Mouse (Mus musculus) intestine, embryonic 15.5 days (tissue): Measurements from ENCODE around the gene Hoxd1. TPM values are rescaled to one million over a fixed set of nuclear protein-coding genes. Genes with fewer than 3 reads are reported as not detected.

Experiments used
- ATAC-seq: fragments of 200-750 bp; cut with Nextera tagmentation; 2 replicates; pipeline ENCODE4 v1.8.0; 2017; ENCODE audit warnings: moderate TSS enrichment, moderate library complexity
- H3K27ac ChIP-seq: fragments of 300-500 bp; sonication (generic); 2 replicates; pipeline ENCODE4 v1.5.1; 2015; ENCODE audit warnings: mild to moderate bottlenecking, inconsistent platforms
- H3K27me3 ChIP-seq: fragments of 300-500 bp; sonication (generic); replicated peaks from 2 replicates; pipeline ENCODE4 v1.6.1; 2015; ENCODE audit warnings: inconsistent platforms
- H3K36me3 ChIP-seq: fragments of 300-500 bp; sonication (generic); 2 replicates; pipeline ENCODE4 v1.6.1; 2015; ENCODE audit warnings: inconsistent platforms
- H3K4me1 ChIP-seq: fragments of 300-500 bp; sonication (generic); replicated peaks from 2 replicates; pipeline ENCODE4 v1.6.1; 2015; ENCODE audit warnings: inconsistent platforms
- H3K4me2 ChIP-seq: fragments of 300-500 bp; sonication (generic); replicated peaks from 2 replicates; pipeline ENCODE4 v1.6.1; 2015; ENCODE audit warnings: mild to moderate bottlenecking, inconsistent platforms
- H3K4me3 ChIP-seq: fragments of 300-500 bp; sonication (generic); replicated peaks from 2 replicates; pipeline ENCODE4 v1.5.1; 2015; ENCODE audit warnings: inconsistent platforms
- H3K9ac ChIP-seq: fragments of 300-500 bp; sonication (generic); 2 replicates; pipeline ENCODE4 v1.6.1; 2015; ENCODE audit warnings: inconsistent platforms
- H3K9me3 ChIP-seq: fragments of 300-500 bp; sonication (generic); 2 replicates; pipeline ENCODE4 v1.6.1; 2016; ENCODE audit warnings: inconsistent platforms
- WGBS: fragments of 180-500 bp; shearing (Covaris S2); methylation state at CpG from one replicate; pipeline ENCODE4 v1.1.7; 2015; 5-methylcytosine and 5-hydroxymethylcytosine counted together
- polyA plus RNA-seq: library from polyadenylated mRNA; unstranded; fragments of >200 nt; fragmentation: Nextera tagmentation; extraction: Ambion mirVana; gene quantifications from 2 replicates; pipeline ENCODE4 v1.2.1, GENCODE M21; 2015

Gene Hoxd1
- polyA plus RNA-seq, 1 experiment from 2014 or later, result 0.10 TPM

DNA sequence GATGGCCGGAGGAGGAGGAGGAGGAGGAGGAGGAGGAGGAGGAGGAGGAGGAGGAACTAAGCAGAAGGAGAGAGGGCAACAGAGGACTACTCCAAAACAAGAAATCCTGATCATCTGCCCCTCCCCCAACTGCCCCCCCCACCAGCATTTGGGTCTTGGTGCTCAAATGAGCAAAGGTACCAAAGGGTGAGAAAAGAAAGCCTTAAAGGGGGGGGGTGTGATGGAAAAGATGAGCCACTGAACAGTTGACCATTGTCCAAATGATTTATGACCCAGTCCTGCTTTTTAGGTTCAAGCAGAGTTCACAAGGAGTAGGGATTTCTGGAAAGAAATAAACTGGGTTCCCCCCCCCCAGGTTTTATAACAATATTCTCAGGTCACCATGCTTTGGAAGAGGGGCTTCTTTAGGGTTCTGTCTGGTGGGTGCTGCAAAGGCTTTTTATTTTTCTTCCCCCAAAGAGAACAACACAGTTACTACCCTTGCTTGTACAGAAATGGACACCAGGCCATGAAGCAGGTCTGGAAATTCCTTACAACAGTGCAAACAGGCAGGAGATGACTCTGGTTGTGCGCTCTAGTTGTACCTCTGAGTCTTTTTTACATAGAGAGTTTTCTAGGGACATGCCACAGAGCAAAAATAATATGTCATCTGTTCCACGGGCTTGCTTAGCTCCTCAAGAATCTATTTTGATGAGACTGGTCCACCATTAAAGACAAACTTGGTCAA, 21.4 kb upstream of the Hoxd1 start:
- Histone ChIP-seq H3K4me3 (no peak overlapping the region), H3K9ac (no peak overlapping the region), H3K9me3 (no peaks in the 10 kb centered on the region), H3K27ac (no peak overlapping the region), H3K4me2 (no peak overlapping the region), H3K4me1 (peaks cover 12% of the 10 kb centered on the region), H3K27me3 (peaks cover 79% of the 10 kb centered on the region), H3K36me3 (no peaks in the 10 kb centered on the region)
- 60% methylated on average over 2 of the region's 3 CpGs for WGBS
- 0 out of 2 replicates have a peak, but pooled peaks have one; percentile 2 for ATAC-seq

DNA sequence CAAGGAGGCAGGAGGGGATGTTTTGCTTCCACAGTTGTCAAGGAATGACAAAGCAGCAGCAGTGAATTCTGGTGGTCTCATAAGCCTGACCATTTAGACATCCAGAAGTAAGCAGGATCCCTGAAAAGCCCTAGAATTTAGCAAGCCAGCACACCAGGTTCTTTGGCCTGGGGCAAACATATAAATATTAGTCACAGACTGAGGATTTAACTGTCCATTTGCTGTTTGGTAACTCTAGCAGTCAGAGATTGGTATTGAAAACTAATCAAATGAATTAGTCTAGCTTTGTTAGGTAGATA, 20.9 kb upstream of the Hoxd1 start:
- Histone ChIP-seq H3K36me3 (no peaks in the 10 kb centered on the region), H3K27me3 (peaks cover 79% of the 10 kb centered on the region), H3K4me1 (peaks cover 12% of the 10 kb centered on the region), H3K9me3 (no peaks in the 10 kb centered on the region), H3K9ac (no peak overlapping the region), H3K4me2 (no peak overlapping the region), H3K27ac (no peak overlapping the region), H3K4me3 (no peak overlapping the region)
- no peak for ATAC-seq

DNA sequence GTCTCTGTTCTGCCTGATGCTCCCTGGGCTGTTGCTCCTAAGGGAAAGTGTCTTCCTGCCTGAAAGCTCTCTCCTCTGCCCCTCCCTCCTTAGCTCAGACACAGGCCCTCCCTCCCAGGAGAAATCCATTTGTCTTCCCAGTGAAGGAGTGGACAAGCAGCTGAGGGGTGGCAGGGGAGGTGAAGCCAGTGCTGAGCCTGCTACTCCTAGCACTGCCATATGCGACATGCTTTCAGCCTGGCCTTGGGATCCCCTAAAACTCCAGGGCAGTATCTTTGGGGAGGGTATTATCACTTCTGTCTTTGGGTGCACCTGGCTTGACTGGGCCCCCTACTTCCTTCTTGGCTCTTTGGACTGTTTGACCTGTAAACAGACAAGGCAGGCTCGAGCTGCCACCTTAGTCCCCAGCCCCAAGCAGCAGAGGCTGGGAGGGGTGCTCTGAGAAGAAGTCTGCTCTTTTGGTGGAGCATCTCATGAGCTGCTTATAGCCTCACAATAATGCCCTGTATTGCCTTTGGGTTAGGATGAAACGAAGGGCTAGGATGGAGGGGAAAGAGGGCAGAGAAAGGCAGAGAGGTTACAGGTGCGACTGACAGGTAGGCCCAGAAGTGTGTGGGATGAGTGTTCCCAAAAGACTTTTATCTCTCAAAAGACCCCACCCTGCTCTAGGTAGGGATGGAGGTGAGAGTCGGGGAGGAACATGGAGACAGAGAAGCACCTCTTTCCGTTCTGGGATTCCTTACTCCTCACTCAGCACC, 17.1 kb upstream of the Hoxd1 start:
- 25% methylated on average over 6 of the region's 6 CpGs for WGBS
- no peak; the same call in 1 of the 2 replicates for ATAC-seq
- no peaks in the 10 kb centered on the region for H3K9me3 ChIP-seq
- peaks cover 81% of the 10 kb centered on the region for H3K27me3 ChIP-seq
- peak overlapping the region; percentile 27 for H3K4me3 ChIP-seq
- 0 out of 2 replicates have a peak overlapping the region, but pooled peaks have one; percentile 26 for H3K9ac ChIP-seq
- peak overlapping the region; percentile 22; the same call in 1 of the 2 replicates for H3K27ac ChIP-seq
- peaks cover 14% of the 10 kb centered on the region for H3K4me1 ChIP-seq
- H3K4me2 ChIP-seq, result peak overlapping the region; percentile 49
- H3K36me3 ChIP-seq, result no peaks in the 10 kb centered on the region

DNA sequence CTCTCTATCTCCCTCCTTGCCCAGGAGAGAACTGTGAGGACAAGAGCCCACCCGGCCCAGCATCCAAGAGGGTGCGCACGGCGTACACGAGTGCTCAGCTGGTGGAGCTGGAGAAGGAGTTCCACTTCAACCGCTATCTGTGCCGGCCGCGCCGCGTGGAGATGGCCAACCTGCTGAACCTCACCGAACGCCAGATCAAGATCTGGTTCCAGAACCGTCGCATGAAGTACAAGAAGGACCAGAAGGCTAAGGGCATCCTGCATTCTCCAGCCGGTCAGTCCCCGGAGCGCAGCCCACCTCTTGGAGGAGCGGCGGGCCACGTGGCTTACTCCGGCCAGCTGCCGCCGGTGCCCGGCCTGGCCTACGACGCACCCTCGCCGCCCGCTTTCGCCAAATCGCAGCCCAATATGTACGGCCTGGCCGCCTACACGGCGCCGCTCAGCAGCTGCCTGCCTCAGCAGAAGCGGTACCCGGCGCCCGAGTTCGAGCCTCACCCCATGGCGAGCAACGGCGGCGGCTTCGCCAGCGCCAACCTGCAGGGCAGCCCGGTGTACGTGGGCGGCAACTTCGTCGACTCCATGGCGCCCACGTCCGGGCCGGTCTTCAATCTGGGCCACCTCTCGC, 16.4 kb upstream of the Hoxd1 start:
- H3K4me2 ChIP-seq, result peak overlapping the region; percentile 49
- 12% methylated on average over 58 of the region's 58 CpGs for WGBS
- ATAC-seq, result 0 out of 2 replicates have a peak, but pooled peaks have one; percentile 24
- H3K36me3 ChIP-seq, result no peaks in the 10 kb centered on the region
- peaks cover 12% of the 10 kb centered on the region; the same call in 1 of the 2 replicates for H3K4me1 ChIP-seq
- H3K9ac ChIP-seq, result peak overlapping the region; percentile 26
- peak overlapping the region; percentile 27 for H3K4me3 ChIP-seq
- peak overlapping the region; percentile 32; the same call in 1 of the 2 replicates for H3K27ac ChIP-seq
- H3K9me3 ChIP-seq, result no peaks in the 10 kb centered on the region
- H3K27me3 ChIP-seq, result peaks cover 83% of the 10 kb centered on the region

DNA sequence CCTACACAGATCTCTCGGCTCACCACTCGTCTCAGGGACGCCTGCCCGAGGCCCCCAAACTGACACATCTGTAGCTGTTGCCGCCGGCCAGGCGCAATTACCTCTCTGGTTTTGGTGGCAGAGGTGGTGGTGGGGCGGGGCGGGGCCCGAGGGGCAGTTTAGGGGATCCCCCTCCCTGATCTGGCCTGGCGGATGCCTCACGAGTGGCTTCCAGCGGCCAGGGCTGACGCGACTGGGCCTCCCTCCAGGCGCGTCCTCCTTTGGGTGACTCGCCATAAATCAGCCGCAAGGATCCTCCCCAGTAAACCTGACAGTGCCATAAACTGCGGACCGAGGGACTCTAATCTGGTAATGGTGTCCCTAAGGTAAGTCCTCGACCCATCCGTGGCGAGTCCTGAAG, 15.8 kb upstream of the Hoxd1 start:
- Histone ChIP-seq H3K27ac (peak overlapping the region; percentile 32; the same call in 1 of the 2 replicates), H3K4me2 (peak overlapping the region; percentile 49), H3K4me3 (peak overlapping the region; percentile 27), H3K27me3 (peaks cover 83% of the 10 kb centered on the region), H3K9me3 (no peaks in the 10 kb centered on the region), H3K36me3 (no peaks in the 10 kb centered on the region), H3K9ac (peak overlapping the region; percentile 26; the same call in 1 of the 2 replicates), H3K4me1 (peaks cover 12% of the 10 kb centered on the region; the same call in 1 of the 2 replicates)
- 18% methylated on average over 24 of the region's 24 CpGs for WGBS
- ATAC-seq, result no peak

DNA sequence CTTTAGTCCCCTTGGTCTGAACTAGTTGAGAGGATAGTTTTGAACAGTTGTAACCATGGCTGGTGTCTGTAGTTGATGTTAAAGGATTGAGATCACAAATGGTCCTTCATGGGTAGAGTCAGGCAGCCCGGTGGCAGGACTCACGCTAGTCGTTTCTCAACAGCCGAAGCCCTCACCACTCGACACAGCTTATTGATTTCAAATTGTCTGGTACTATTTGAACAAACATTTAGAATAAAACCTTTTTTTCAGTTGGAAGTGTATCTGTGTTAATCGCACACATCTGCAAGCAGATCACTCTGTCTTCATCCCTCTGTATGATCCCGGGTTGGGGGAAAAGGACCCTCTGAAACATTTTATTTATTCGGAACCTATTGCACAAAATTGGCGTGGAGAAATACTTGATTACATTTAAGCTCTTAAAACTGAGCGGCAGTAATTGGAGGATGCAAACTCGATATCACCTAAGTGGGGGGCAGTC, 15.1 kb upstream of the Hoxd1 start:
- ATAC-seq, result no peak
- H3K4me2 ChIP-seq, result no peak overlapping the region
- H3K4me1 ChIP-seq, result peaks cover 15% of the 10 kb centered on the region
- H3K36me3 ChIP-seq, result no peaks in the 10 kb centered on the region
- no peak overlapping the region for H3K9ac ChIP-seq
- 47% methylated on average over 11 of the region's 11 CpGs for WGBS
- H3K9me3 ChIP-seq, result no peaks in the 10 kb centered on the region
- H3K27ac ChIP-seq, result no peak overlapping the region
- H3K27me3 ChIP-seq, result peaks cover 85% of the 10 kb centered on the region
- 0 out of 2 replicates have a peak overlapping the region, but pooled peaks have one; percentile 5 for H3K4me3 ChIP-seq

DNA sequence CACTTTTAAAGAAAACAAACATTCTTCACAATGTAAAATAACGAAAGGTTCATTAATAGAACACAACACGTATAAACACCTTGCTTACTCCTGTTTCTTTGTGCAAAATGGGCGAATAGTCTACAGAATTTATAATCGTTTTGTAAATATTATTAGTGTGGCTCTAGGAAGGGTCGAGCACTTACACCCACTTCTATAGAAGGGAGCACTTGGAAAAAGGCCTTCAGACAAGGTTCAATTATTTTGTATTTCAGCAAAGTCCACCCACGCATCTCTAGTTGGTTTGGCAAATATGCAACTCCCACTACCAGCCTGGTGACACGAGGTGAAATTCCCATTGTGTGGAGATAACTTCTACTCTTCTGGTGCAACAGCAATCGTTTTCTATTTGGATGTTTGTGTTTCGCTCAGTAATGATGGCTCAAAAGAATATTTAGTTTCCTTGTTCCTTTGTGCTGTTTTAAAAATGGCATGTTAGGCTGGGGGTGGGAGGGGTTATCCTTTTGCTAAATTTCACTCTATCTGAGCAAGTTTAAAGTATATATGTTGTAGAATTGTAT, 14.3 kb upstream of the Hoxd1 start:
- no peak overlapping the region for H3K27ac ChIP-seq
- H3K36me3 ChIP-seq, result no peaks in the 10 kb centered on the region
- no peak for ATAC-seq
- peaks cover 93% of the 10 kb centered on the region for H3K27me3 ChIP-seq
- no peak overlapping the region for H3K4me3 ChIP-seq
- peaks cover 21% of the 10 kb centered on the region for H3K4me1 ChIP-seq
- 0 out of 2 replicates have a peak overlapping the region, but pooled peaks have one; percentile 7 for H3K4me2 ChIP-seq
- no peaks in the 10 kb centered on the region for H3K9me3 ChIP-seq
- no peak overlapping the region for H3K9ac ChIP-seq
- WGBS, result 31% methylated on average over 9 of the region's 9 CpGs

DNA sequence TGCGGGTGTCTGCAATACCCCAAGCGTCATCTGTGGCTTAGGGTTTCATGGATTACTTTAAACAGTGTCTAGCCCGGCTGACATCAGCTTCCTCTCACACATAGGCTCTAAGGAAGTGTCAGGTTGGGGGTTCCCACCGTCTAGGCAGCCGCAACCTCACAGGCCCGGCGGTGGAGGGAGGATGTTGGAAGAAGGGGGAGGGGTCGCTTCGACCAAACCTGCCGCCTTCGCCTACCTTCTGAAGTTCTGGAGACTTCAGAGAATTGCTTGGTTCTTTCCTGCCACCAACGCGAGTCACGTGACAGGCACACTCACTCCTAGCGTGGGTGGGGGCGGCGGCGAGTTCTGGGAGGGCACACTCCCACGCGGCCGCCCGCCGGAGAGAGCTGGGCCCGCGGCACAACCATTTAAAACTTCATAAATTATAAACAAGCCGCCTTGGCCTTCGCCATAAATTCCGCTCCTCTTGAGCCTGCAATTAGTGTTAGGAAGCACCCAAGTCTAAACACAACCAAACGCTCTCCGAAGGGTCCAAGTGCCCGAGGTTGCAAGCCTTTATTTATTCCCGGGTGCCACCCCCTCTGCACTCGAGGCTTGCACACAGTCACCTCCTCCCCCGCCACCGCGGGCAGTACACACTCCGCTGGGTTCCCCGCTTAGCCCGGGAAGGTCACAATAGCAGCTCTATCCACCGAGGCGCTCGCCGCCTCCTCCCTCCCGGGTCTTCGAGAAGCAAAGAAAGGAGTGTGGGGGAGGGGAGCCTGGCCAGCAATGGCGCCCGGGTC, 13.3 kb upstream of the Hoxd1 start:
- peak overlapping the region; percentile 9; the same call in 1 of the 2 replicates for H3K9ac ChIP-seq
- H3K4me2 ChIP-seq, result peak overlapping the region; percentile 67
- H3K4me3 ChIP-seq, result peak overlapping the region; percentile 29
- under 1% methylated on average over 47 of the region's 47 CpGs for WGBS
- 0 out of 2 replicates have a peak overlapping the region, but pooled peaks have one; percentile 9 for H3K27ac ChIP-seq
- H3K9me3 ChIP-seq, result no peaks in the 10 kb centered on the region
- H3K36me3 ChIP-seq, result no peaks in the 10 kb centered on the region
- peaks cover 21% of the 10 kb centered on the region for H3K4me1 ChIP-seq
- peak; percentile 61 for ATAC-seq
- H3K27me3 ChIP-seq, result peaks cover 89% of the 10 kb centered on the region

DNA sequence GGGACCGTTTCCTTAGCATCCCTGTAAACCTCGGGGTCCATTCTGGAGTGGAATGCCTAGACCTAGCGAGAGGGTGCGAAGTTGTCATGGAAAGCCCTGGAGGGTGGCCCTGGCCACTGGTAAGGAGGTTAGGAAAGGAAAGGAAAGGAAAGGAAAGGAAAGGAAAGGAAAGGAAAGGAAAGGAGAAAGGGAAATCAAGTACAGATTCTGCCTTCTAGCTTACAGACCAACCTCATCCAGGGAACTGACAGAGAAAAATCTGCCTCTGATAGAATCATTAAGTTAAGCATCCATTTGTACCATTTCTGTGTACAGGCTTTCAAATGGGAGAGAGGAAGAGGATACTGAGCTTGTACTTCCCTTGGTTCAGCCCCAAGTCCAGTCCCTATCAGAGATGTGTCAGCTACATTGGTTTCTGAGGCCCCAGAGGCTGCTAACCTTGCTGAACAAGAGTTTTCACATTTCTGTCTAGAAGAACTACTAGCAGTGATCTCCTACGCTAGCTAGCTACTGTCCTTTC, 12.0 kb upstream of the Hoxd1 start:
- Histone ChIP-seq H3K27me3 (peaks cover 80% of the 10 kb centered on the region), H3K9me3 (no peaks in the 10 kb centered on the region), H3K27ac (no peak overlapping the region), H3K9ac (no peak overlapping the region), H3K4me1 (peaks cover 21% of the 10 kb centered on the region), H3K4me3 (no peak overlapping the region), H3K4me2 (no peak overlapping the region), H3K36me3 (no peaks in the 10 kb centered on the region)
- 44% methylated on average over 5 of the region's 5 CpGs for WGBS
- no peak for ATAC-seq

DNA sequence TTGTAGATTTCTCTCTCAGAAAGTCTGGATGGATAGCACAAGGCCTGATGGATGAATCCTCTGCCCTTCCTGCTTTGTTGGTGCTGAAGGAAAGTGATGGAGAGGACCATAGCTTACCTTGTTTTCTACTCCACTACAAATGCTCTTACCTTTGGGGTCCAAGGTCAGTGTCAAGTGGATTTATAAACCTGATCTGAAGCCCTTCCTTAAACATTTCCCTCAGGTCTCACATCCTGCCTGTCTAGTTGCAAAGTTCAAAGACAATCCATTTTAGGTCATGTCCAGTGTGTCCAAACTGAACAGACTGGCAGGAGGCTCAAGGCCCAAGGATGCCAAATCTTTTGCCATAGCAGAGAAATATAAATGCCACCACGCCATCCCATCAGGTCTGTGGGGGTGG, 10.9 kb upstream of the Hoxd1 start:
- no peak for ATAC-seq
- Histone ChIP-seq H3K4me3 (no peak overlapping the region), H3K27ac (no peak overlapping the region), H3K36me3 (no peaks in the 10 kb centered on the region), H3K9me3 (no peaks in the 10 kb centered on the region), H3K4me2 (no peak overlapping the region), H3K9ac (no peak overlapping the region), H3K4me1 (peaks cover 21% of the 10 kb centered on the region), H3K27me3 (peaks cover 70% of the 10 kb centered on the region)
- WGBS, result 85% methylated on average over 1 of the region's 1 CpGs
